Mouse (Mus musculus) lung, embryonic 14.5 days (tissue): ENCODE measurements around the gene Hoxc9. TPM values are rescaled to one million over a fixed set of nuclear protein-coding genes. Genes with fewer than 3 reads are reported as not detected.

Experiments used
- ATAC-seq: fragments of 200-750 bp; cut with Nextera tagmentation; 2 replicates; pipeline ENCODE4 v1.8.0; 2017; ENCODE audit warnings: mild to moderate bottlenecking, moderate TSS enrichment, moderate library complexity; ENCODE audit not compliant: insufficient read depth
- DNase-seq: peaks from one replicate; pipeline ENCODE4 v3.0.0-alpha.2; 2015
- H3K27ac ChIP-seq: fragments of 300-500 bp; sonication (generic); 2 replicates; pipeline ENCODE4 v1.5.1; 2014; ENCODE audit warnings: low read depth, mild to moderate bottlenecking, moderate library complexity
- H3K27me3 ChIP-seq: fragments of 300-500 bp; sonication (generic); 2 replicates; pipeline ENCODE4 v1.6.1; 2014; ENCODE audit warnings: low read length, control low read depth; ENCODE audit not compliant: insufficient read depth
- H3K36me3 ChIP-seq: fragments of 300-500 bp; sonication (generic); 2 replicates; pipeline ENCODE4 v1.6.1; 2014; ENCODE audit warnings: control low read depth; ENCODE audit not compliant: insufficient read depth
- H3K4me1 ChIP-seq: fragments of 300-500 bp; sonication (generic); 2 replicates; pipeline ENCODE4 v1.6.1; 2014; ENCODE audit warnings: antibody characterized with exemption, control low read depth; ENCODE audit not compliant: insufficient read depth
- H3K4me2 ChIP-seq: fragments of 300-500 bp; sonication (generic); 2 replicates; pipeline ENCODE4 v1.6.1; 2014; ENCODE audit warnings: mild to moderate bottlenecking
- H3K4me3 ChIP-seq: fragments of 300-500 bp; sonication (generic); 2 replicates; pipeline ENCODE4 v1.5.1; 2014; ENCODE audit warnings: low read depth, low read length
- H3K9ac ChIP-seq: fragments of 300-500 bp; sonication (generic); 2 replicates; pipeline ENCODE4 v1.6.1; 2014
- H3K9me3 ChIP-seq: fragments of 300-500 bp; sonication (generic); 2 replicates; pipeline ENCODE4 v1.6.1; 2016; ENCODE audit warnings: low read depth, low read length, control low read depth
- CTCF ChIP-seq: IDR thresholded peaks from 2 replicates; pipeline ENCODE4 v1.5.1; 2016; ENCODE audit warnings: antibody characterized with exemption, low read depth
- WGBS: fragments of 180-500 bp; shearing (Covaris S2); extraction: QIAGEN DNeasy Blood & Tissue Kit; methylation state at CpG from one replicate; pipeline ENCODE4 v1.1.7; 2014; 5-methylcytosine and 5-hydroxymethylcytosine counted together
- polyA plus RNA-seq: library from polyadenylated mRNA; unstranded; fragments of >200 nt; fragmentation: Nextera tagmentation; extraction: Ambion mirVana; gene quantifications from 2 replicates; pipeline ENCODE4 v1.2.1, GENCODE M21; 2014

Hoxc9 gene
- polyA plus RNA-seq, 1 experiment from 2014 or later, result not detected

DNA sequence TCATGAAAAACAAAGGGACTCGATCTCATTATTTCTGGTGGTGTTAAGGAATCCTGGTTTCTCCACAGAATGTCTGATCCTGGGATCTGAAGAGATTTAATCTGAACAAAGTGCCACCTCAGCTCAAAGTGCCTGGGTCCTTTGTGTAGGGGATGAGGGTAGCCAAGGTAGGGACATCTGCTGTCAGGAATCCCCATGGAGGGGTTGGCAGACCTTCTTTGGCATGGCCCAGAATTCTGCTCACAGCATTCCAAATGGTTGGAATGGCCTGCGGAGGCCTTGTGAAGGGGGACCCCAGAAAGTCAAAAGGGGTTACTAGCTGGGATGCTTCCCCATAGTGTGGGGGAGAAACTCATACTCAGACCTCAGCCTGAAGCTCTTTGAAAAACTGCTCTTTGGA, 27.4 kb upstream of the Hoxc9 start:
- H3K9me3 ChIP-seq, result no peaks in the 10 kb centered on the region
- no peak overlapping the region for H3K27ac ChIP-seq
- 14% methylated on average over 2 of the region's 2 CpGs for WGBS
- peaks cover 100% of the 10 kb centered on the region for H3K27me3 ChIP-seq
- no peak overlapping the region for H3K9ac ChIP-seq
- no peaks in the 10 kb centered on the region for H3K36me3 ChIP-seq
- no peak overlapping the region for H3K4me2 ChIP-seq
- DNase-seq, result no peak
- no peaks in the 10 kb centered on the region for H3K4me1 ChIP-seq
- TF ChIP-seq CTCF, result no peak
- no peak overlapping the region for H3K4me3 ChIP-seq
- no peak for ATAC-seq

DNA sequence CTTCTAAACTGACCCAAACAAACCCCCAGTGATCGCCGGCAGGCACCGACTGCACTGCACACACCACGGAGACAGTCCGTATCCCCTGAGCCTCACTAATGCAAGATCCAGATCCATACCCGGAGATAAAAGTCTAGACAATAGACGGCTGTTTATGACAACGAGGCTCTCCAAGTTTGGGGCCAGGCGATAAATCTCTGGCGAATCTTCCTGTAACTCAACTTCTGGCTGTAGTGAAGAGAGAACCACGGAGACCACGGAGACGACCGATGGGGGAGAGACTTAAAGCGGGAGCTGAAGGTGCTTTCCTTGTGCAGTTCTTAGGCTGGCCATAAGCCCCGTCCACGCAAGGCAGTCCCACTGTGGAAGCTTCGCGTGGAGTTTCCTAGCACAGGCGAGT, 26.5 kb upstream of the Hoxc9 start:
- Histone ChIP-seq H3K36me3 (no peaks in the 10 kb centered on the region), H3K4me1 (no peaks in the 10 kb centered on the region), H3K9ac (no peak overlapping the region), H3K27me3 (peaks cover 100% of the 10 kb centered on the region), H3K27ac (no peak overlapping the region), H3K4me3 (no peak overlapping the region), H3K9me3 (no peaks in the 10 kb centered on the region), H3K4me2 (no peak overlapping the region)
- DNase-seq (no peak), ATAC-seq (no peak)
- WGBS, result 3% methylated on average over 20 of the region's 20 CpGs
- TF ChIP-seq CTCF, result no peak

GRCm38 (mm10) chr15:102950877-102951276, 25.4 kb upstream of the Hoxc9 start:
- Histone ChIP-seq H3K9me3 (no peaks in the 10 kb centered on the region), H3K36me3 (no peaks in the 10 kb centered on the region), H3K4me1 (no peaks in the 10 kb centered on the region), H3K4me2 (no peak overlapping the region), H3K27ac (no peak overlapping the region), H3K9ac (no peak overlapping the region), H3K27me3 (peaks cover 100% of the 10 kb centered on the region), H3K4me3 (no peak overlapping the region)
- no peak for DNase-seq
- no peak for ATAC-seq
- 11% methylated on average over 2 of the region's 2 CpGs for WGBS
- no peak for TF ChIP-seq CTCF

DNA sequence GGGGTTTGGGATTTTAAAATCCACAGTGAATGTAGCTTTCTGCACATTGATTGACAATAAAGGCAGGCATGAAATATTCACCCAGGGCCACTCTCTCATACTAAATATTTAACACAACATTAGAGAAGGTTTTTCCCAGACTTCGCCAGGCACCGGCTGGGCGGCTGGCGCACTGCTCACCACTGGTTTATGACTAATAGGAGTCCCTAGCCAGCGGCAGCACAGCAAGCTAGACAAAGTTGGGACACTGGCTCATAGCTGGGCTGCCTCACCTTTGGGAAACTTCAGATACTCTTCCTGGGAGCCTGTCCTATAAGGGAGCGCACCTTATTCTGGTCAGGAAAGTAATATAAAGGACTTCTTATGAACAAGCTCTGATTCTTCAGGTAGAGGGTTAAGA, 22.7 kb upstream of the Hoxc9 start:
- Histone ChIP-seq H3K4me1 (no peaks in the 10 kb centered on the region), H3K36me3 (no peaks in the 10 kb centered on the region), H3K4me3 (no peak overlapping the region), H3K9ac (no peak overlapping the region), H3K27ac (no peak overlapping the region), H3K27me3 (peaks cover 100% of the 10 kb centered on the region), H3K9me3 (no peaks in the 10 kb centered on the region), H3K4me2 (no peak overlapping the region)
- DNase-seq (no peak), ATAC-seq (no peak)
- WGBS, result 3% methylated on average over 6 of the region's 6 CpGs
- no peak for TF ChIP-seq CTCF

DNA sequence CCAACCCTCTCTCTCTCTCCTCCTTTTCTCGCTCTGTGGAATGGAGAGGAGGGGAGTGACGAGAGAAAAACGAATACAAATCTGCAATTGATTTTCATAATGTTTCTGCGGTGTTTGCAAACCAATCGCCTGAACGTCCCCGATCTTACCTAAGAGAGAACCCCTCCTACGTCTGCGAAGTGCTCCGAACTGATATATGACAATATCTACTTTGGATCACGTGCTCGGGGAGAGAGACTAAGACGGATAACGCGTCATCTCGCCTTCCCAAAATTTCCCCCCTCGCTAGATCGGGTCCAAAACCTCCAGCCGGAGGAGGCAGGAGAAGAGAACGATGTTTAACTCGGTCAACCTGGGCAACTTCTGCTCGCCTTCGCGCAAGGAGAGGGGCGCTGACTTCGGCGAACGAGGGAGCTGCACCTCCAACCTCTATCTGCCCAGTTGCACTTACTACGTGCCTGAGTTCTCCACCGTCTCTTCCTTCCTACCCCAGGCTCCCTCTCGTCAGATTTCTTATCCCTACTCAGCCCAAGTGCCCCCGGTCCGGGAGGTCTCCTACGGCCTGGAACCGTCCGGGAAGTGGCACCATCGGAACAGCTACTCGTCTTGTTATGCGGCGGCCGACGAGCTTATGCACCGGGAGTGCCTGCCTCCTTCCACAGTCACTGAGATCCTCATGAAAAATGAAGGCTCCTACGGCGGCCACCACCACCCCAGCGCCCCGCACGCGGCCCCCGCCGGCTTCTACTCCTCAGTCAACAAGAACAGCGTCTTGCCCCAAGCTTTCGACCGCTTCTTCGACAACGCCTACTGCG, 21.8 kb upstream of the Hoxc9 start, which contains the start of gene Hoxc11:
Gene Hoxc11 (plus strand): TSS at position 236 of the 815 bp plus-strand sequence.
- H3K9me3 ChIP-seq, result no peaks in the 10 kb centered on the region
- no peak within 1 kb of the TSS for H3K4me2 ChIP-seq
- H3K36me3 ChIP-seq, result no peaks in the 10 kb centered on the region
- under 1% methylated on average over 56 of the region's 57 CpGs for WGBS
- H3K9ac ChIP-seq, result no peak within 1 kb of the TSS
- no peak for DNase-seq
- peaks cover 100% of the 10 kb centered on the region for H3K27me3 ChIP-seq
- no peaks in the 10 kb centered on the region for H3K4me1 ChIP-seq
- no peak for ATAC-seq
- no peak for TF ChIP-seq CTCF
- no peak within 1 kb of the TSS for H3K4me3 ChIP-seq
- H3K27ac ChIP-seq, result no peak within 1 kb of the TSS

DNA sequence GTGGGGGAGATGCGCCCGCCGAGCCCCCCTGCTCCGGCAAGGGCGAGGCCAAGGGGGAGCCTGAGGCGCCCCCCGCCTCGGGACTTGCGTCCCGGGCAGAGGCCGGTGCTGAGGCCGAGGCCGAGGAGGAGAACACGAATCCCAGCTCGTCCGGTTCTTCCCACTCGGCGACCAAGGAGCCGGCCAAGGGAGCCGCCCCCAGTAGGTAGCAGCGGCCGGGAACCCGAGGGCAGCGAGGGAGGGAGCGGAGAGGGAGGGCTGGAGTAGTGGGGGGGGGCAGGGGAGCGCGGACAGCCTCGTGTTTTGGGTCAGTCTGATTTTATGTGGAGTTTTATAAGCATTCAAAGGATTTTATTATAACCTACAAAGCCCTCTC, 21.2 kb upstream of the Hoxc9 start:
- under 1% methylated on average over 28 of the region's 28 CpGs for WGBS
- Histone ChIP-seq H3K9me3 (no peaks in the 10 kb centered on the region), H3K9ac (no peak overlapping the region), H3K36me3 (no peaks in the 10 kb centered on the region), H3K27me3 (peaks cover 100% of the 10 kb centered on the region), H3K4me2 (no peak overlapping the region), H3K4me1 (no peaks in the 10 kb centered on the region), H3K27ac (no peak overlapping the region), H3K4me3 (no peak overlapping the region)
- ATAC-seq, result no peak
- no peak for DNase-seq
- no peak for TF ChIP-seq CTCF

- H3K27me3 ChIP-seq, result peaks cover 100% of the 10 kb centered on the region
- H3K4me3 ChIP-seq, result no peak overlapping the region
- TF ChIP-seq CTCF, result no peak
- no peak overlapping the region for H3K4me2 ChIP-seq
- DNase-seq, result no peak
- WGBS, result under 1% methylated on average over 40 of the region's 40 CpGs
- H3K9ac ChIP-seq, result no peak overlapping the region
- no peaks in the 10 kb centered on the region for H3K9me3 ChIP-seq
- H3K27ac ChIP-seq, result no peak overlapping the region
- H3K4me1 ChIP-seq, result no peaks in the 10 kb centered on the region
- ATAC-seq, result no peak
- no peaks in the 10 kb centered on the region for H3K36me3 ChIP-seq
Observed at GRCm38 (mm10) chr15:102955833-102956640, 20.2 kb upstream of the Hoxc9 start.
